Mouse (Mus musculus) 3134 (cell line): Measurements from ENCODE around the gene Olfr1124.
"Not testable (repeated sequence)": the region's sequence is repeated elsewhere in the genome, so short reads cannot be mapped to it uniquely, and the experiment has no call there.

Source experiments
- DNase-seq: peaks from one replicate; pipeline ENCODE4 v3.0.0-alpha.2; 2011; ENCODE audit warnings: low spot score; ENCODE audit not compliant: insufficient read length; ENCODE audit errors: extremely low read depth

Olfr1124 gene

DNA sequence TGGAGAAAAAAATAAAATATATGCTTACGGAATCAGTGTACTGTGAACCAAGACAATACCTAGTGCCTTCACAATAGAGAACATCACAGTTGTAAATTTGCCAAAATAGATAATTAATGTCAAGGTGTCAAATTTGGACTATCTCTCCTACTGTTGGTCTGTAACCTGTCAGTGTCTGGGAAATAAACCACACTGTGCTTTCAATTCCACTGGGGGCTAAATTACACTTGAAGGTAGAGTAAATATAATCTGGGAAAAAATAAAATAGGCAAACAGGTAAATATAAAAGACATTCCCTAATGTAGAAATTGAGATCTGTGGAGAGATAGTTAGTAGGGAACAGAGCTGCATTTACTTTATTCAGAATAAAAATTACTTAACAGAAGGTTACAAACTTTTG lies at the start of gene Olfr1124:
Olfr1124 (plus strand) TSS at position 301 of the 400 bp plus-strand sequence.
- DNase-seq, result no peak

DNA sequence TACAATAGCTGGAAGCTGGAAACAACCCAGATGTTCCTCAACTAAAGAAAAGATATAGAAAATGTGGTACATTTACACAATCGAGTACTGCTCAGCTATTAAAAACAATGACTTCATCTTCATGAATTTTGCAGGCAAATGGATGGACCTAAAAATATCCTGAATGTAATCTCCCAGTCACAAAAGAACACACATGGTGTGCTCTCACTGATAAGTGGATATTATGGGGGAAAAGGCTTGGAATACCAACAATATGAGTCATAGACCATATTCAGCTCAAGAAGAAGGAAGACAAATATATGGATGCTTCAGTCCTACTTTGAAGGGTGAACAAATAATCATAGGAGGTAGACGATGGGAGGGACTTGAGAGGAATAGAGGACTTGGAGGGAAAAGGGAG lies 46.1 kb upstream of the Olfr1124 start:
- no peak for DNase-seq

DNA sequence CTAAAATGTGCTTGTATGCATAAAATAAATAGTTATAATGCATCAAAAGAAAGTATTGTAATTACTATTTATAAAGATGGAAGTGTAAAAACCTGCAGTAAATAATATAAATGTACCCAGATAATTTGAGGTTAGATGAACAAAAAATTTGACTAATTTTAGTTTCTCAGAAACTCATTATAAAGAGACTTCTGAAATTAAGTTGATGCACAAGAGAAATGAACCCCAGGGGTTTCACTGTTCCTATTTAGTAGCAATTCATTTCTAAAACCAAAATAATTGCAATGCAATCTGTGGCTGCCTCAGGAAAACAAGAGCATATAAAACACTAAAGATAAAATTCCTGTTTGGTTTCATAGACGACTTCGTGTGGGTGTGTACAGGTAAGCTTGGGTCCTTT lies 44.5 kb upstream of the Olfr1124 start, which contains the start of gene Olfr1122:
Olfr1122 (plus strand) TSS at position 301 of the 400 bp plus-strand sequence.
- no peak for DNase-seq

DNA sequence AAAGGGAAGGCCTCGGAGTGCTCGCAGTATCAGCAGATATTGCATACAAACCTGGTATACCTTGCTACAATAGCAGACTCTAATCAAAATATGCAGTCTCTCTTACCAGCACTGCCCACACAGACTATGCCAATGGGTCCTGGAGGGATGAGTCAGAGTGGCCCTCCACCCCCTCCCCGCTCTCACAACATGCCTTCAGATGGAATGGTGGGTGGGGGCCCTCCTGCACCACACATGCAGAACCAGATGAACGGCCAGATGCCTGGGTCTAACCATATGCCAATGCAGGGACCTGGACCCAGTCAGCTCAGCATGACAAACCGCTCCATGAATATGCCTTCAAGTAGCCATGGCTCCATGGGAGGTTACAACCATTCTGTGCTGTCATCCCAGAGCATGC lies 36.5 kb upstream of the Olfr1124 start:
- not testable (repeated sequence) for DNase-seq

DNA sequence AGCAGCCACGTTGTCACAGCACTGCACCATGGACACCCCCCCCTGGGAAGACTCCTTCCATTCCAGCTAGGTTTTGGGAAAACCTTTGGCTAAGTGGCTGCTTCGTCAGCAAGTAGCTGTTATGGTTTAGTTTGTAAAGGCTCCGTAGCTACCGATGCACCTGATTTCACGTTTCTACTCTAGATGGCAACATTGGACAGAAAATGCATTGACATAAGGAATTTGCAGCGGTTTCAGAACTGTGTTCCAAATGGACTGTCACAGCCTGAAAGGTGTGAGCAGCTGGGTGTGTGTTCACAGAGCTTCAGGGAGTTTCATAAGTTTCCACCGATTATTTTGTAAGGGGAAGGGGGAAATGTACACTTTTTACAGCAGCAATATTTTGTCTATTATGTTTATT lies 35.4 kb upstream of the Olfr1124 start:
- DNase-seq, result not testable (repeated sequence)

DNA sequence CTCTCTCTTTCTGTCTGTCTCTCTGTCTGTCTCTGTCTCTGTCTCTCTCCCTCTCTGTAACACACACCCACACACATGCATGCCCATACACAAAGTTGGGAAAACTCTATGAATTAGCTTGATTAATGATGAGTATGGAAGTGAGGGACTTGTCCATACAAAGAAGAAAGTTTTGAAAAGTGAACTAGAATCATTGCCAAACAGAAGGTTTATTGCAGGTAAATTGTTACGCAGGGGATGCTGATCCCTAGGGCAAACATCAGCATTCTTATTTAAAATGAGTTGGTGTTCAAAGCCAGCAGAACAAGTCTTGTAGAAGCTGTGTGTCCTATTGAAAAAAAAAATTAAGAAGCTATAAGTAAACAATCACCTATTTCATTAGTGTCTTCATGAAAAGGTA lies 13.7 kb upstream of the Olfr1124 start, which contains the start of gene Olfr1123:
Olfr1123 (plus strand) TSS at position 301 of the 400 bp plus-strand sequence.
- no peak for DNase-seq

DNA sequence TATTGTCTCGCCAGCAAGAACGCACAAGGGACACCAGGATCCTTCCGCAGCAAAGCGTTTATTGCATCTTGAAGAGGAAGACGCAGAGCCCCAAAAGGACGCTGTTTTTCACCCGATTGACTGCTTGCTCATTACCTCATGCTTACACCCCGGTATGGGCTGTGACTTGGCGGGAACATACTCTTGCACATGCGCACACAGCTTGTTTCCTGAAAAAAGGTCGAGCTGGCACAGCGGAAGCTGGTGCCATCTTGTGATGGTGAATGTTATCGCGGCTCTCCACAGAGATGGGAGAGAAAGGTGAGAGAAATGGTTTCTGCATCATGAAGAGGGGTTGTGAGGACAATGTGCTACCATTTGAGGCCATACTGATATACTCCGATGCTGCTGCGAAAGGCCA lies 7.7 kb downstream of the Olfr1124 start:
- no peak for DNase-seq

DNA sequence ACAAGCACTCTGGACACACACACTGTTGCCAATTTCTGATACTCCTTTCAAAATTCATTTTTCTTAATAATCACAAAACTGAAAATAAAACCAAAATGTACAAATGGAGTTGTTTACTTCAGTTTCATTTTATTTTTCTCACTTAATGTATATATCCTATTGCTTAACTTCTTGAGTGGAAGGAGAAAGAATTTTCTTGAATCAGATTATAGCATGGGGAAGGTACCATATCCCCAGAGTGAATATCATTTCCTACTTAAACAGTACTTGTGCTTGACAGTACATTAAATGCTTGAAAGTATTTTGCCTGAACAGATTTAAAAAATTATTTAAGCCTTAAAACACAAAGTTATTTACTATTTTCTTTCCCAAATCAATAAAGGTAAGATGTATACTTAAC lies 23.6 kb downstream of the Olfr1124 start, which contains the start of gene Olfr1126:
Olfr1126 (plus strand) TSS at position 301 of the 400 bp plus-strand sequence.
- DNase-seq, result no peak

DNA sequence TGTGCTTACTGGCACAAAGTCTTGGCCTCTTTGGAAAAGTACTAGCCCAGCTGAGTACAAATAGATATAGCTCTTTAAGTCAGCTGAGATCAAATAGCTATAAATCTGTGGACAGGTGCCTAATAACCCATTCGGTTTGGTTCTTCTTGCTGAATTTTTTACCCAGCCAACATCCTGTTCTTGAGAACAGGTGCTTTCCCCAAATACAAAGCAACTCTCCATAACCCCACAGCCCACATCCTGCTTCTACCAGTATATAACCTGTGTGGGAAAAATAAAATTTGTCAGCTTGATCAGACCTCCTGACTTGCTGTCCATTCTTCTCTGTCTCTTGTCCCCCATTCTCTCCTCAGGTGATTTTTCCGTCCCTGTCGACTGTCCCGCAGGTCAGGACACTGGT lies 31.7 kb downstream of the Olfr1124 start:
- DNase-seq, result no peak

DNA sequence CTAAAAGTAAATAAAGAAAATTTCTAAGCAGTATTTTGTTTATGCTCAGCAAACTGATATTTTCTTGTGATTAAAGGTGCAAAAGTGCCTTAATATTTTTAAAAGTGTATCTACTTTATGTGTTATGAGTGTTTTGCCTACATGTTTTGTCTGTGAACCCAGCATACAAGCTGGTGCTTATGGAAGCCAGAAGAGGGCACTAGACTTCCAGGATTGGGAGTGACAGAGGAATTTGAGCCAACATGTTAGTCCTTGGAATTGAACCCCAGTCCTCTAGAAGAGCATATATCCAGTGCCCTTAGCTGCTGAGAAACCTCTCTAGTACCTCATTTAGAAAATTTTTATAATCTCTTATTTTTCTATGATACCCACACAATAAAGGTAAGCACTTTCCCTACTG lies 50.1 kb downstream of the Olfr1124 start:
- no peak for DNase-seq

DNA sequence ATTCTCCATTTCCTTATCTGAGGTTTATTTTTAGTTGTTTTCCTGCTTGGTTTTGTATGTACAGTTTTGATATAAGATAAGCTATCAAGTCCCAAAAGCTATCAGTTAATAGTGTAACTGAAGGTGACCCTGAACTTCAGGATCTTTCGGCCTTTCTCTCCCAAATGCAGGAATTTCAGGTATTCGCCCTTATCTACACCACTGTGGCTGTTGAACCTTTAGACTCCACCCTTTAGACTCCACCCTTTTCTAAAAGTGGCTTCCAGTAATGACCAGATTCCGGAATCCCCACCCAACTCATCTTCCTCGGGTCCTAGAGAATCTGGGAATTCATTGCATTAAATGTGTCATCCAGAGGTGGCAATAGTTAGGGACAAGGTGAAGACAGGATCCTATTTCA lies 51.1 kb downstream of the Olfr1124 start:
- DNase-seq, result no peak

DNA sequence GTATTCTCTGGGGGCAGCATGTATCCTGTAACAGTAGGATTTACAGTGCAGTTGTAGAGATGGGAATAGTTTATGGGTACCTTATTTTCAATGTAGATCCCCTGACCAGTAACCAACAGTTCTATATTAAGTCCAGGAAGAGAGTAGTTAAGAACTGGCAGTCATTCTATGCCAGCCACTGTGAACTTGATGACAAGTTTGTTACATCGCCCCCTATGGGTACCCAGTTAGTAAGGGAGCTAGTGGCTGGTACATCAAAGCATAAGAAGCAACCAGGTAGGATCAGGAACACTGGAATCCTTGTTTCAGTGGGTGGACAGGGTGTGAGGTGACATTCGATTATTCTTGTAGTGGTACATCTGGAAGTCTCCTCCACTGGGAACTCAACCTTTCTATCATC lies 52.2 kb downstream of the Olfr1124 start:
- no peak for DNase-seq
